Mouse (Mus musculus) embryonic facial prominence, embryonic 15.5 days (tissue): ENCODE measurements at regions not wholly inside any gene's neighbourhood (a gene's known extent, or its start where the extent isn't known, plus 50 kb on each side); places are given as distances from the start of the nearest gene placed in this dataset.

ENCODE experiments used
- ATAC-seq: fragments of 200-750 bp; cut with Nextera tagmentation; 2 replicates; pipeline ENCODE4 v1.8.0; 2017; ENCODE audit warnings: low read depth, moderate TSS enrichment; ENCODE audit not compliant: insufficient number of reproducible peaks, low FRiP score, low TSS enrichment
- H3K27ac ChIP-seq: fragments of 300-500 bp; sonication (generic); replicated peaks from 2 replicates; pipeline ENCODE4 v1.5.1; 2015; ENCODE audit warnings: mild to moderate bottlenecking, inconsistent platforms
- H3K27me3 ChIP-seq: fragments of 300-500 bp; sonication (generic); 2 replicates; pipeline ENCODE4 v1.6.1; 2015; ENCODE audit warnings: inconsistent platforms
- H3K36me3 ChIP-seq: fragments of 300-500 bp; sonication (generic); 2 replicates; pipeline ENCODE4 v1.6.1; 2015; ENCODE audit warnings: mild to moderate bottlenecking, inconsistent platforms
- H3K4me1 ChIP-seq: fragments of 300-500 bp; sonication (generic); 2 replicates; pipeline ENCODE4 v1.6.1; 2015; ENCODE audit warnings: inconsistent platforms
- H3K4me2 ChIP-seq: fragments of 300-500 bp; sonication (generic); replicated peaks from 2 replicates; pipeline ENCODE4 v1.6.1; 2015; ENCODE audit warnings: mild to moderate bottlenecking, inconsistent platforms
- H3K4me3 ChIP-seq: fragments of 300-500 bp; sonication (generic); replicated peaks from 2 replicates; pipeline ENCODE4 v1.5.1; 2015; ENCODE audit warnings: mild to moderate bottlenecking, inconsistent platforms
- H3K9ac ChIP-seq: fragments of 300-500 bp; sonication (generic); 2 replicates; pipeline ENCODE4 v1.6.1; 2015; ENCODE audit warnings: inconsistent platforms
- H3K9me3 ChIP-seq: fragments of 300-500 bp; sonication (generic); replicated peaks from 2 replicates; pipeline ENCODE4 v1.6.1; 2016; ENCODE audit warnings: inconsistent platforms
- WGBS: fragments of 180-500 bp; shearing (Covaris S2); methylation state at CpG from one replicate; pipeline ENCODE4 v1.1.7; 2015; 5-methylcytosine and 5-hydroxymethylcytosine counted together

- no peak for ATAC-seq
- no peaks in the 10 kb centered on the region for H3K9me3 ChIP-seq
- no peak overlapping the region for H3K9ac ChIP-seq
- no peak overlapping the region for H3K4me2 ChIP-seq
- H3K4me3 ChIP-seq, result no peak overlapping the region
- WGBS, result 92% methylated on average over 3 of the region's 3 CpGs
- no peaks in the 10 kb centered on the region for H3K27me3 ChIP-seq
- H3K27ac ChIP-seq, result no peak overlapping the region
- H3K36me3 ChIP-seq, result no peaks in the 10 kb centered on the region
- peaks cover 8% of the 10 kb centered on the region for H3K4me1 ChIP-seq
These were observed 123.8 kb upstream of the Cd180 start for GRCm38 (mm10) chr13:102569580-102569979.

GRCm38 (mm10) chr13:102570286-102570685 is 123.1 kb upstream of the Cd180 start:
- Histone ChIP-seq H3K27ac (no peak overlapping the region), H3K9me3 (no peaks in the 10 kb centered on the region), H3K27me3 (no peaks in the 10 kb centered on the region), H3K9ac (no peak overlapping the region), H3K36me3 (no peaks in the 10 kb centered on the region), H3K4me2 (no peak overlapping the region), H3K4me3 (no peak overlapping the region), H3K4me1 (peaks cover 8% of the 10 kb centered on the region)
- ATAC-seq, result no peak
- 88% methylated on average over 1 of the region's 1 CpGs for WGBS

GRCm38 (mm10) chr13:102573286-102573921 is 120.0 kb upstream of the Cd180 start:
- WGBS, result 60% methylated on average over 5 of the region's 5 CpGs
- Histone ChIP-seq H3K4me1 (peaks cover 16% of the 10 kb centered on the region), H3K4me3 (no peak overlapping the region), H3K36me3 (no peaks in the 10 kb centered on the region), H3K27me3 (no peaks in the 10 kb centered on the region), H3K9me3 (no peaks in the 10 kb centered on the region), H3K27ac (peak overlapping the region; percentile 55; the same call in 1 of the 2 replicates), H3K4me2 (no peak overlapping the region), H3K9ac (no peak overlapping the region)
- peak; percentile 65; the same call in 1 of the 2 replicates for ATAC-seq

- ATAC-seq, result no peak
- no peak overlapping the region for H3K9ac ChIP-seq
- WGBS, result 48% methylated on average over 7 of the region's 7 CpGs
- no peaks in the 10 kb centered on the region for H3K27me3 ChIP-seq
- no peaks in the 10 kb centered on the region for H3K36me3 ChIP-seq
- peaks cover 16% of the 10 kb centered on the region for H3K4me1 ChIP-seq
- no peak overlapping the region for H3K27ac ChIP-seq
- no peaks in the 10 kb centered on the region for H3K9me3 ChIP-seq
- H3K4me2 ChIP-seq, result no peak overlapping the region
- H3K4me3 ChIP-seq, result no peak overlapping the region
These were observed 116.3 kb upstream of the Cd180 start for GRCm38 (mm10) chr13:102576871-102577662.

- H3K36me3 ChIP-seq, result no peaks in the 10 kb centered on the region
- no peak for ATAC-seq
These were observed 114.5 kb upstream of the Cd180 start for GRCm38 (mm10) chr13:102578811-102579210.

GRCm38 (mm10) chr13:102579638-102580037 is 113.7 kb upstream of the Cd180 start:
- Histone ChIP-seq H3K4me3 (no peak overlapping the region), H3K36me3 (no peaks in the 10 kb centered on the region), H3K4me2 (no peak overlapping the region), H3K9ac (no peak overlapping the region), H3K9me3 (no peaks in the 10 kb centered on the region), H3K27me3 (no peaks in the 10 kb centered on the region), H3K27ac (no peak overlapping the region), H3K4me1 (0 out of 2 replicates have a peak, but pooled peaks cover 22% of the 10 kb centered on the region)
- 88% methylated on average over 3 of the region's 3 CpGs for WGBS
- ATAC-seq, result no peak

More at GRCm38 (mm10) chr13:102578811-102579210, 114.5 kb upstream of the Cd180 start:
- Histone ChIP-seq H3K27ac (no peak overlapping the region), H3K4me3 (no peak overlapping the region), H3K9me3 (no peaks in the 10 kb centered on the region), H3K9ac (no peak overlapping the region), H3K4me2 (no peak overlapping the region), H3K4me1 (peaks cover 20% of the 10 kb centered on the region; the same call in 1 of the 2 replicates), H3K27me3 (no peaks in the 10 kb centered on the region)
- 82% methylated on average over 2 of the region's 2 CpGs for WGBS

- 68% methylated on average over 12 of the region's 12 CpGs for WGBS
- Histone ChIP-seq H3K27ac (no peak overlapping the region), H3K9ac (no peak overlapping the region), H3K36me3 (no peaks in the 10 kb centered on the region), H3K9me3 (no peaks in the 10 kb centered on the region), H3K4me1 (0 out of 2 replicates have a peak, but pooled peaks cover 14% of the 10 kb centered on the region), H3K4me3 (no peak overlapping the region), H3K27me3 (no peaks in the 10 kb centered on the region), H3K4me2 (no peak overlapping the region)
- no peak for ATAC-seq
These were observed 109.2 kb upstream of the Cd180 start for GRCm38 (mm10) chr13:102583984-102584645.

GRCm38 (mm10) chr13:102586215-102586614 is 107.1 kb upstream of the Cd180 start:
- no peak overlapping the region for H3K9ac ChIP-seq
- H3K27ac ChIP-seq, result no peak overlapping the region
- H3K36me3 ChIP-seq, result no peaks in the 10 kb centered on the region
- 51% methylated on average over 6 of the region's 6 CpGs for WGBS
- H3K9me3 ChIP-seq, result no peaks in the 10 kb centered on the region
- H3K4me3 ChIP-seq, result no peak overlapping the region
- H3K4me1 ChIP-seq, result peaks cover 31% of the 10 kb centered on the region
- H3K27me3 ChIP-seq, result no peaks in the 10 kb centered on the region
- no peak for ATAC-seq
- no peak overlapping the region for H3K4me2 ChIP-seq

GRCm38 (mm10) chr13:102589680-102590435 is 103.5 kb upstream of the Cd180 start:
- no peak overlapping the region for H3K9ac ChIP-seq

GRCm38 (mm10) chr13:102591803-102592537 is 101.4 kb upstream of the Cd180 start:
- Histone ChIP-seq H3K4me2 (no peak overlapping the region), H3K4me1 (peaks cover 27% of the 10 kb centered on the region), H3K27ac (0 out of 2 replicates have a peak overlapping the region, but pooled peaks have one; percentile 28), H3K36me3 (no peaks in the 10 kb centered on the region), H3K27me3 (no peaks in the 10 kb centered on the region), H3K4me3 (no peak overlapping the region), H3K9me3 (no peaks in the 10 kb centered on the region), H3K9ac (no peak overlapping the region)
- ATAC-seq, result no peak
- 63% methylated on average over 4 of the region's 4 CpGs for WGBS

More at GRCm38 (mm10) chr13:102589680-102590435, 103.5 kb upstream of the Cd180 start:
- no peaks in the 10 kb centered on the region for H3K27me3 ChIP-seq
- H3K4me3 ChIP-seq, result 0 out of 2 replicates have a peak overlapping the region, but pooled peaks have one; percentile 6
- H3K27ac ChIP-seq, result peak overlapping the region; percentile 31
- no peaks in the 10 kb centered on the region for H3K9me3 ChIP-seq
- H3K4me2 ChIP-seq, result peak overlapping the region; percentile 37
- peak; percentile 47; the same call in 1 of the 2 replicates for ATAC-seq
- H3K4me1 ChIP-seq, result peaks cover 27% of the 10 kb centered on the region
- H3K36me3 ChIP-seq, result no peaks in the 10 kb centered on the region
- 23% methylated on average over 18 of the region's 18 CpGs for WGBS
